Mouse (Mus musculus) kidney, postnatal 10 days (tissue): Measurements from ENCODE around the gene Gfer.

ENCODE experiments used
- DNase-seq: peaks from one replicate; pipeline ENCODE4 v3.0.0; 2021; ENCODE audit warnings: mixed read lengths

Gene Gfer

DNA sequence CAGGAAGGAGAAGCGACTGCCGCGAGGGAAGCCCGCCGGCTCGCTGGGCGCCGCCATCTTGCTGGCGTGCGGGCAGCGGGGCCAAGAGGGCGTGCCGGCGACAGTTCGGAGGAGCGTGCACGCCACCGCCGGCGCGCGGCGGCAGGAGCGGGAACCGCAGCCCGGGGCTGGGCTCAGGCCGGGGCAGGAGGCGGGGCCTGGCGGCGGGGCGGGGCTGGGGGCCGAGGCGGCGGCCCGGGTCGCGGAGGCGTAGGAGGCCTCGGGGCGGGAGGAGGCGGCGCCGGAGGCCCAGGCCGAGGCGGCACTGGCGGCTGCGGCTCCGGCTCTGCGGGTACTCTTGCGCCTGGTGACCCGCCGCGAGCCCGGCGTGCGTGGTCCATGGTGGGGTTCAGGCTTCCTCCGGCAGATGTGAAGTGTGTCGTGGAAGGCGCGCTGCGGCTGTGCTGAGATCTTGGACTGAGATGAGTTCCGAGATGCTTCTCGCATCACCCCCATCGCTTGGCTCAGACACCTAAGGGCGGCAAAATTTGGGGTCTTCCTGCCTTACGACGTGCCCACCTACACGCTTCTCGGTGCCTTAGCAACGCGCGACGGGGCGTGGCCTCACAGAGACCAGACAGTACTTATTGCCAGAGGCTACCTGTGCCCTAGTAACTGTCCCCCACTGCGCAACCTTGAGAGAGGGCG is at the start of gene Gfer, which contains the start of gene Noxo1:
Gene Gfer (minus strand): TSS at position 146 of the 687 bp plus-strand sequence.
Gene Noxo1 (plus strand): TSS at position 224 of the 687 bp plus-strand sequence.
- DNase-seq = peak; percentile 95

DNA sequence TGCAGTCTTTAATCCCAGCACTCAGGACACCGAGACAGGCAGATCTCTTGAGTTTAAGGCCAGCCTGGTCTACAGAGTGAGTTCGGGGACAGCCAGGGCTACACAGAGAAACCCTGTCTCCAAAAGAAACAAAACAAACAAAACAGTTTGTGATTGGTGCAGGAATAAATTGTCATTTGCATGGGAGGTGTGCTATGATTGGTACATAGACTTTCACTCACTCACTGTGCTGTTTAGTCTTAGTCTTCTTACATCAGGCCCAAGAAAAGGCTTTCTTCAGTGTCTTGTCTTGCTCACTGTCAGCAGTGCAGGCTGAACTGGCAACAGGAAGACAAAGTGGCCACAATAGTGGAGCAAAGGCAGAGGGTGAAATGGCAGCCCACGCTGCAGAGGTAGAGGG is 48.4 kb upstream of the Gfer start:
- no peak for DNase-seq

DNA sequence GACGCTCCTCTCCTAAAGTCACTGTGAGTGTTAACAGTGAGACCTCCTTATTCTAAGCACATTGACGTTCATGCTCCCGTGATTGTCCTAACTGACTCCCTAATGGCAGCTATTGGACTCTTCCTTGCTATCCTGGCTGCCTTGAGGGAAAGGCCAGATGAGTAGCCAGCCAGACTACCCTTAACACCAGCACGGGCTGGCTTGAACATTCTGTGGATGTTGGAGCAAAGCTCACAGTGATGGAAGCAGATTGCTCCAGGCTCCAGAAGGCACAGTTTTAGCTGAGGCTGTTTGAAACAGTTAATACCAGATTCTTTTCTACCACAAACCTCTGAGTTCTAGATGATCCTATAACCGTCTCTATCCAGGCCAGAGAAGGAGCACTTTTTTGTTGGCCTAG is 47.9 kb upstream of the Gfer start:
- peak; percentile 5 for DNase-seq

GRCm38 (mm10) chr17:24742307-24742706 is 46.4 kb upstream of the Gfer start:
- peak; percentile 7 for DNase-seq

GRCm38 (mm10) chr17:24739926-24740325 is 44.0 kb upstream of the Gfer start:
- DNase-seq = no peak

GRCm38 (mm10) chr17:24738238-24738637 is 42.3 kb upstream of the Gfer start:
- peak; percentile 57 for DNase-seq

DNA sequence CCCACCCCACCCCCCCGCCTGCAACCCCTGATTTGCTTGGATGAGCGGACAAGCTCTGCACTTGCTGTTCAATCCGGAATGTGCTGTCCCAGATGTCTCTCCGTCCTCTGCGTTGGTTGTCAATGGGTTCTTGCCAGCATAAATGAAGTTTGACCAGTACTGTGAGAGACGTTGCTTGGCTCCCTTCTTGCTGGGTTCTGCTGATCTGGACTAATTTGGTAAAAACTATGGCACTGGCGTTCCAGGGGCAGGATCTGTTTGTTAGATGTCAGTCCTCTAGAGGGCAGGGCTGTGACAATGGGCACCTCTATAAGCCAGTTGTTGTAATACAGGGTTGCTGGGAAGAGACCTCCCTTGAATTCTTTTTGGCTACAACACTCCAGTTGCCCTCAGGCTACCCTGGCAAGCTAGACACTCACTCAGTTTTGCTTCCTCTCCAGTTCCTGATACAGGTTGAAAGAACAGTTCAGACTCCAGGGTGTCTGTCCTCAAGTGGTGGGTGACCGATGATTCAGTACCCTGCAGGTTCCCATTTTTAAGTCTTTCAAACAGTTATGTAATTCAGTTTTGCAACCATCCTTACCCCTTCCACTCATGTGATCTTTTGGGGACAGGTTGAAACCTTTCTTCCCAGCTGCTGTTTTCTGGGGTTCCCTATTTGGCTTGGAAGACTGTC is 41.3 kb upstream of the Gfer start:
- no peak for DNase-seq

DNA sequence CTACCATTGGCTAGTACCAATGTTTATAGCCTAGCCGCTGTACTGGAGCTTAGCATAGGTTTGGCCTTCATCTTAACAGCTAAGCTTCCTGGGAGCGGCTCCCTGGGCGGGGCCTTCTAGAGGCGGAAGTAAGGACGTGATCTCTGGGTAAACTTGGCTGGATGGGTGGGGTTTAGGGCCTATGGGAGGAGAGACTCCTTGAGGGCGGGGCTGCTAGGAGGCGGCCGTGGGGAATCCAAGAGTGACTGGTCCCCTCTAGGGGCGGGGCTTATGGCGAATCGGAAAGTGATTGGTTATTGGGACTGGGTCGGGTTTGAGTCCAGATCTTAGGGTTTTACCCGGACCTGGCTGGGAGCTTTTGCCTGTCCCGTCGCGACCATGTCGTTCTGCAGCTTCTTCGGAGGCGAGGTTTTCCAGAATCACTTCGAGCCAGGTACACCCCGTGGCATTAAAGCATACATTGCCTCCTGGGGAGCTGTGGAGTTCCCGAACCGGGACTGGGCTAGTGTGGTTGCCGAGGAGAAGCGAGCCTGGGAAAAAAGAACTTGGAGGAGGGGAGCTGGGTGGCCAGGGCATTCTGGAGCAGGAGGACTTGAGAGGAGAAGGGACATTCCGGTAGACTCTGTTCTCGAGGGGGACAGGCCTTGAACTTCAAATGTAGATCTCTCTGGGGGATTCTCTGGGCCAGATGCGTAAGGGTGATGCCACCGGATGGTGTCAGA is 40.5 kb upstream of the Gfer start, which contains the start of gene Msrb1:
Gene Msrb1 (plus strand): TSS at position 313 of the 722 bp plus-strand sequence.
- peak; percentile 97 for DNase-seq

DNA sequence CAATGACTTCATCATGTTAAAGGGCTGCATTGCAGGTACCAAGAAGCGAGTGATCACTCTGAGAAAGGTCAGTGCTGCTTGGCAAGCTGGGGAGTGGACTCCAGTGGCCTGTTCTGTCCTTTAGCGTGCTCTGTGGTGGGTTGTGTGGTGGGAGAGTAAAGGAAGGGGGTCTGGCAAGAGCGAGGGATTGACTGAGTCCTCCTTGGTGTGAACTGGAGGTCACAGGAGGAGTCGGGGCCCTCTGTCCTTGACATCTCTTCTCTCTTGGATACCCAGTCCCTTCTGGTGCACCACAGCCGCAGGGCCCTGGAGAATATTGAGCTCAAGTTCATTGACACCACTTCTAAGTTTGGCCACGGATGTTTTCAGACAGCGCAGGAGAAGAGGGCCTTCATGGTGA is 39.5 kb upstream of the Gfer start:
- no peak for DNase-seq

- no peak for DNase-seq
Measured at GRCm38 (mm10) chr17:24734513-24734912, 38.6 kb upstream of the Gfer start.

GRCm38 (mm10) chr17:24733434-24734050 is 37.6 kb upstream of the Gfer start:
- DNase-seq = peak; percentile 22

DNA sequence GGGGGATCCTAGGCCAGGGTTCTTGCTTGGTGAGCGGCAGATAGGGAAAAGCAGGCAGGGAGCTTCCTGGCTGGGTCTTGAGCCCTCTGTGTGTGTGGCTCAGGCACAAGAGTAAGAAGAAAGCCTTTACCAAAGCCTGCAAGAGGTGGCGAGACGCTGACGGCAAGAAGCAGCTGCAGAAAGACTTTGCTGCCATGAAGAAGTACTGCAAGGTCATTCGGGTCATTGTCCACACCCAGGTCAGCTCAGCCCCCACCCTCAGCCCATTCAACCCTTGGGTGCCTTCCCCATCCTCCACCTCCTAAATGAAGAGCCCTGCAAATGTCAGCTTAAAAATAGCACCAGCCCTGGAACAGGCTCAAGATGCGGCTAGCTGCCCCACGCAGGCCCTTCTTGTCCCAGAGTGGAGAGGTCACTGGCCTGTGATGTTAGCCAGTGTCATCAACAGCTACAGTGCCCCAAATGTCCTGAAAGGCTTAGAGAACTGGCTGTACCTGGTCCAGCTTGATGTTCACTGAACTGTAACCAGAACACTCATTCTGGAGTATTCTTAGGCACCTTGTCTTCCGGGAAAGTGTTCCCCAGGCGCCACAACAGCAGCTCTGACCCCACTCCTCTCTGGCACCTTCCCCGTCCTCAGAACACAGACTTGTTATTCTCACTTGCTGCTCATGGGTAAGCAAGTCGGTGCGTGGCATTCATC is 36.4 kb upstream of the Gfer start:
- peak; percentile 5 for DNase-seq

- DNase-seq = peak; percentile 6
Measured at GRCm38 (mm10) chr17:24730787-24731186, 34.8 kb upstream of the Gfer start.

GRCm38 (mm10) chr17:24729067-24729466 is 33.1 kb upstream of the Gfer start:
- peak; percentile 39 for DNase-seq

GRCm38 (mm10) chr17:24728184-24728583 is 32.2 kb upstream of the Gfer start:
- DNase-seq = peak; percentile 9

DNA sequence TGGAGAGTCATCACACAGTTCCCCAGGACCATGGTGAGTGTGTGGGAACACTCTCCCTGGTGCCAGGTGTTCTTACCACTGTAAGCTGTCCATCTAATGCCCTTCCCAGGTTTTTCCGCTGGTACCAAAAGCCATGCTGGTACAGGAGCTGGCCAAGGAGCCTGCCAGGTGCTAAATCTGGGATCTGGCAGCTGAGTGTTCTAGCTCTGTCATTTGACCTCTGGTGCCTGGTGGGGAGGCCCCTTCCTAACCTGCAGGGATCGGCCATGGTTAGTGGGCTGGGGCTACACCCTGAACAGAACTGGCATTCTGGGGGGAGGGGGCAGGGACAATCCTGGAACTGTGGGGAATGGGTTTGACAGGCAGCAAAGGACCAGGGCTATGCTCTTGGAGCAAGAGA is 31.7 kb upstream of the Gfer start, which contains the start of gene Rpl3l:
Gene Rpl3l (plus strand): TSS at position 203 of the 400 bp plus-strand sequence.
- DNase-seq = peak; percentile 5

DNA sequence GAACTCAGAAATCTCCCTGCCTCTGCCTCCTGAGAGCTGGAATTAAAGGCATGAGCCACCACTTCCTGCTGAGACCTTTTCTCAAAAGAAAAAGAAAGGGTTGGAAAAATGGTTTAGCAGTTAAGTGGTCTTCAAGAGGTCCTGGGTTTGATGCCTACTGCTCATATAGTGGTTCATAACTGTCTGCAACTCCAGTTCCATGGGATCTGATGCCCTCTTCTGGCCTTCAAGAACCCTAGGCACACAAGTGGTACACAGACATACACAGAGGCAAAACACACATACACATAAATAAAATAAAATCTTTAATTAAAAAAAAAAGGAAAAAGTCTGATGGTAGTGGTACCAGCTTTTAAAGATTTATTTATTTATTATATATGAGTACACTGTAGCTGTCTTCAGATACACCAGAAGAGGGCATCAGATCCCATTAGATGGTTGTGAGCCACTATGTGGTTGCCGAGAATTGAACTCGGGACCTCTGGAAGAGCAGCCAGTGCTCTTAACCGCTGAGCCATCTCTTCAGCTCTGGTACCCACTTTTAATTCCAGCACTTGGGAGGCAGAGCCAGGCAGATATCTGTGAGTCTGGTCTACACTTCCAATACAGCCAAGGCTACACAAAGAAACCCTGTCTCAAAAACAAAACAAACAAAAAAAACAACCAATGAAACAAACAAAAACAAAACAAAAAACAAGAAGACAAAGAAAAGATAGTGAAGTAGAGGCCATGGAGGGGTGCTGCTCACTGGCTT is 29.9 kb upstream of the Gfer start:
- DNase-seq = no peak

DNA sequence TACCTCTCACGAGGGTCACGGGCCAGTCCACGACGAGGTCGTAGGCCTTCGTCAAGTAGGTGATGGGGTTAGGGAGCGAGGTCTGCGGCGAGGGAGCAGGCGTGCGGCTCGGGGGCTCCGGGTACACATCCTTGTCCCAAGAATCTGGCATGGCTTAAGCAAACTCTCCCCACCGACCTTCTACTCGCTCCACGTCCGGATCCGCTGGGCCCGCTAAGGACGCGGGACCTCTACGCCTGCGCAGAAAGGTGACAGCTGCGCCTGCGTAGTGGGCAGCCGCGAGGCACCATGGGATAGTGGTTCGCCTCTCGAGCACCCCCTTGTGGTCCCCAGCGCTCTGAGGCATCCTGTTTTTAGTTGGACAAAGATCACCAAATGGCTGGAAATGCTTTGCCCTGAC is 28.2 kb upstream of the Gfer start, which contains the start of gene Ndufb10:
Gene Ndufb10 (minus strand): TSS at position 295 of the 400 bp plus-strand sequence.
- peak; percentile 99 for DNase-seq

DNA sequence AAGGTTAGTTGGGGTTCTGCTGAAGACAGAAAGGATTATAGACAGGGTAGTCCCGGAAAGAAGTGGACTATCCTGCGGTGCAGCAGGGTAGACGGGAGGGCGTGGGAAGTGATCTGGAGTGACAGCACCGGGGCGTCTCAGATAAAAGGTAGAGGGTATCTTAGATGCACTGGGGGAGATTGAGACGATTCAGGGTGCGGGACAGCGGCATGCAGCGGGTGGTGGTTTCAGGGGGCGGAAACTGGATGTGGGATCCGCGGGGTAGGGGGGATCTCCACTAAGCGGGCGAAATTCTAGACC is 27.9 kb upstream of the Gfer start:
- no peak for DNase-seq

DNA sequence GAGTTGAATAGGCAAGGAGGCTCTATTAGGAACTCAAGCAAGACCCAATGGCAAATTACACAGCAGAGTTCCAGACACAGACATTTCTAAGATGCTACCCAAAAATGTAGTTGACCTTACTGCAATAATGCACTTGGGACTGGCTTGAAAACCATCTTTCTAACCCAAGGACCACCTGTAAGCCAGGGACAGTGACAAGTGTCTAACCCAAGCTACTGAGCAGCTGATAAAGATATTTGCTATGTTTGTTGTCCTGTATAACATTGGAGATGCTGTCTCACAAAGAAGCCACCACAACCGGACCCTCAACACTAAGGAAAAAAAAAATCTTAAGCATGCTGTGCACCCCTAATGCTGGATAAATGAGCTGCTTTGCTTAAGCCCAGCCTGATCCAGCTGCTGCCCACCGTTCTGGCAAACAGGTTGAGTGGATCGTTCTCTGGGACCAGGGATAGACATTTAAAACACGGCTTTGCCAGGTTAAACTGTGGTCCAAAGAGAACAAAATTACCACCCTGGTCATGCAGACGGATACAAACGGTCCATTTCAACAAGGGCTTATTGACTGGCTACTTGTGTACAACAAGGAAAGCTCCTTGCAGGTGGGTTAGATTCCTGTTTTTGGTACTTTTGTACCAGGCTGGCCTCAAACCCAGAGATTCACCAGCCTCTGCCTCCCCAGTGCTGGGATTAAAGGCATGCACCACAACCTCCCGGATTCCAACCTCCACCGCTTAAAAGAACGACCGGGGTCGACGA is 27.3 kb upstream of the Gfer start:
- DNase-seq = peak; percentile 6
